Mouse (Mus musculus) gastrocnemius, postnatal 4 days (tissue): ENCODE measurements around the gene Rcan1. TPM values are rescaled to one million over a fixed set of nuclear protein-coding genes. Genes with fewer than 3 reads are reported as not detected.
"Not testable (repeated sequence)": the region's sequence is repeated elsewhere in the genome, so short reads cannot be mapped to it uniquely, and the experiment has no call there.

Source experiments
- DNase-seq, 2 experiments: peaks; one replicate each; pipeline ENCODE4 v3.0.0; 2021 to 2022; ENCODE audit warnings: low spot score in 2 of 2, mixed read lengths in 2 of 2
- total RNA-seq, 2 experiments: library from RNA; stranded (reverse); gene quantifications; 2 replicates each; pipeline ENCODE4 v1.2.3; 2021

Rcan1 gene
- total RNA-seq, 2 experiments from 2014 or later, result 31.1 to 37.8 TPM

- DNase-seq, result no peak
Observed at GRCm38 (mm10) chr16:92441203-92441602, 29.5 kb downstream of the Rcan1 start.

GRCm38 (mm10) chr16:92440229-92440628 lies 30.4 kb downstream of the Rcan1 start:
- DNase-seq, result no peak

- DNase-seq, result no peak
Observed at GRCm38 (mm10) chr16:92439775-92440174, 30.9 kb downstream of the Rcan1 start.

- DNase-seq, result no peak
Observed at GRCm38 (mm10) chr16:92435431-92435985, 35.2 kb downstream of the Rcan1 start.

GRCm38 (mm10) chr16:92433176-92433575 lies 37.5 kb downstream of the Rcan1 start:
- no peak for DNase-seq

- DNase-seq, result no peak
Observed at GRCm38 (mm10) chr16:92430731-92431130, 39.9 kb downstream of the Rcan1 start.

GRCm38 (mm10) chr16:92428197-92428950 lies 42.3 kb downstream of the Rcan1 start:
- peak in 1 of 2 experiments; percentile 34 for DNase-seq

GRCm38 (mm10) chr16:92426708-92427107 lies 44.0 kb downstream of the Rcan1 start:
- no peak for DNase-seq

GRCm38 (mm10) chr16:92425875-92426274 lies 44.8 kb downstream of the Rcan1 start:
- no peak for DNase-seq

GRCm38 (mm10) chr16:92423363-92423762 lies 47.3 kb downstream of the Rcan1 start:
- no peak for DNase-seq

GRCm38 (mm10) chr16:92422435-92423362 lies 48.0 kb downstream of the Rcan1 start:
- DNase-seq, result no peak

GRCm38 (mm10) chr16:92421147-92421934 lies 49.3 kb downstream of the Rcan1 start:
- DNase-seq, result no peak

GRCm38 (mm10) chr16:92420641-92421040 lies 50.0 kb downstream of the Rcan1 start:
- no peak for DNase-seq

GRCm38 (mm10) chr16:92419099-92419498 lies 51.6 kb downstream of the Rcan1 start:
- DNase-seq, result no peak

- no peak for DNase-seq
Observed at GRCm38 (mm10) chr16:92417267-92417666, 53.4 kb downstream of the Rcan1 start.

GRCm38 (mm10) chr16:92415702-92416118 lies 55.0 kb downstream of the Rcan1 start:
- no peak for DNase-seq

GRCm38 (mm10) chr16:92415038-92415437 lies 55.6 kb downstream of the Rcan1 start:
- DNase-seq, result not testable (repeated sequence)

- DNase-seq, result no peak
Observed at GRCm38 (mm10) chr16:92412888-92413287, 57.8 kb downstream of the Rcan1 start.

- no peak for DNase-seq
Observed at GRCm38 (mm10) chr16:92411981-92412706, 58.5 kb downstream of the Rcan1 start.

GRCm38 (mm10) chr16:92410344-92410743 lies 60.3 kb downstream of the Rcan1 start:
- no peak for DNase-seq
